11 mouse cellular contexts compared by ENCODE assay signal in the genomic region with DNA sequence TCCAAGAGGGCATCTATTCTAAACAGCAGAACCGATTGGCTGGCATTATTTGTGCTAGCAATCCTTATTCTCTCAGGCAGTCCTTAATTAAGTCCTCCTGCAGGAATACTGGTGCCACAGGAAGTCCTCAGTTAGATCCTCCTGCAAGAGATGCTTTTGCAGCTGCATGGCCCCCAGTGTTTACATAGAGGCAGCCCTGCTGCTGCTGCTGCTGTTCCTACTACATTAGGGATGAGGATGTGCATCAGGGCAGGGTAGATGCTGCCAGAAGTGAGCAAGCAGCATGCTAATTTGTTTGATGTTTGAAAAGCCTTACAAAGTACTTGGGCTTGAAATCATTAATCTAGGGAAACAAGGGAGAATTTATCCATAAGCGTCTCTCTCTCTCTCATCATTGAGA.
"Had no signal": no experiment of that assay in that cellular context is flagged by ENCODE, and none has a peak within 500 bp of the region (broad histone marks: within the 10 kb centered on the region; RNA-seq: fewer than 3 reads in every experiment).

No protein-coding gene starts in this region.

- H3K36me3 ChIP-seq: kidney, embryonic 15.5 days; limb, embryonic 13.5 days; neural tube, embryonic 13.5 days had no signal

- DNase-seq: kidney, postnatal 14 days; left cerebral cortex, postnatal 4 days; lung, adult 18-20 months; midbrain, embryonic 14.5 days; thymus, adult 18-20 months; thymus, postnatal 14 days had no signal

- H3K9ac ChIP-seq: kidney, embryonic 15.5 days; limb, embryonic 13.5 days; liver, embryonic 14.5 days; neural tube, embryonic 13.5 days had no signal

- H3K27me3 ChIP-seq: kidney, embryonic 15.5 days; limb, embryonic 13.5 days; neural tube, embryonic 13.5 days had no signal

- H3K9me3 ChIP-seq: kidney, embryonic 15.5 days; limb, embryonic 13.5 days; neural tube, embryonic 13.5 days had no signal

- H3K27ac ChIP-seq: kidney, embryonic 15.5 days; limb, embryonic 13.5 days; liver, embryonic 14.5 days; neural tube, embryonic 13.5 days; stomach, postnatal 0 days had no signal

- H3K4me3 ChIP-seq: kidney, embryonic 15.5 days; limb, embryonic 13.5 days; neural tube, embryonic 13.5 days had no signal

- H3K4me2 ChIP-seq: kidney, embryonic 15.5 days; limb, embryonic 13.5 days; neural tube, embryonic 13.5 days had no signal

- H3K4me1 ChIP-seq: kidney, embryonic 15.5 days; limb, embryonic 13.5 days; neural tube, embryonic 13.5 days had no signal
